Mouse (Mus musculus): ENCODE data around the gene Thoc6.

GRCm38 (mm10) chr17:23660876-23661200 lies 12.8 kb downstream of the Thoc6 start:
- TF ChIP-seq CTCF (IDR thresholded peaks at IDR 0.05; ENCODE audit: low read depth, low read length) (no peak), TAL1 (conservative IDR thresholded peaks at IDR 0.05; ENCODE audit: low read depth, low read length) (no peak)

All from G1E (cell line).